Mouse (Mus musculus) cerebellum, adult 2 months (tissue): Measurements from ENCODE around the gene Cnr2. TPM values are rescaled to one million over a fixed set of nuclear protein-coding genes. Genes with fewer than 3 reads are reported as not detected.

Experiments
- DNase-seq, 2 experiments: peaks; one replicate each; pipeline ENCODE4 v3.0.0; 2021
- H3K27ac ChIP-seq: fragments of 200-500 bp; 2 replicates; pipeline ENCODE4 v1.5.1; 2012; ENCODE audit warnings: low read length, control low read depth, inconsistent platforms; ENCODE audit not compliant: insufficient read depth
- H3K27me3 ChIP-seq: fragments of 200-500 bp; 2 replicates; pipeline ENCODE4 v1.6.1; 2012; ENCODE audit warnings: inconsistent platforms, mild to moderate bottlenecking, low read length, moderate library complexity; ENCODE audit not compliant: control insufficient read depth, insufficient read depth
- H3K4me1 ChIP-seq: fragments of 200-500 bp; 2 replicates; pipeline ENCODE4 v1.6.1; 2011; ENCODE audit warnings: low read length; ENCODE audit not compliant: control insufficient read depth, insufficient read depth
- H3K4me3 ChIP-seq: fragments of 200-500 bp; replicated peaks from 2 replicates; pipeline ENCODE3; 2011; ENCODE audit warnings: mild to moderate bottlenecking, low read depth, low read length, control low read depth; ENCODE audit not compliant: insufficient read depth
- CTCF ChIP-seq: fragments of 200-500 bp; IDR thresholded peaks from 2 replicates; pipeline ENCODE4 v1.5.1; 2011; ENCODE audit warnings: low read depth, mild to moderate bottlenecking, control low read depth, low read length, moderate library complexity, borderline replicate concordance; ENCODE audit not compliant: insufficient read depth
- POLR2A ChIP-seq: fragments of 200-500 bp; IDR thresholded peaks from 2 replicates; pipeline ENCODE4 v1.6.1; 2011; ENCODE audit warnings: low read length, control low read depth, borderline replicate concordance; ENCODE audit not compliant: insufficient read depth
- WGBS: fragments of 180-500 bp; shearing (Covaris S2); methylation state at CpG from one replicate; pipeline ENCODE4 v1.1.7; 2018; 5-methylcytosine and 5-hydroxymethylcytosine counted together
- polyA plus RNA-seq: library from polyadenylated mRNA; depleted of rRNA; stranded (reverse); fragments of >200 nt; gene quantifications from 2 replicates; pipeline ENCODE4 v1.2.3, GENCODE M21; 2012

Gene Cnr2
- polyA plus RNA-seq, 1 experiment: 0.05 TPM

DNA sequence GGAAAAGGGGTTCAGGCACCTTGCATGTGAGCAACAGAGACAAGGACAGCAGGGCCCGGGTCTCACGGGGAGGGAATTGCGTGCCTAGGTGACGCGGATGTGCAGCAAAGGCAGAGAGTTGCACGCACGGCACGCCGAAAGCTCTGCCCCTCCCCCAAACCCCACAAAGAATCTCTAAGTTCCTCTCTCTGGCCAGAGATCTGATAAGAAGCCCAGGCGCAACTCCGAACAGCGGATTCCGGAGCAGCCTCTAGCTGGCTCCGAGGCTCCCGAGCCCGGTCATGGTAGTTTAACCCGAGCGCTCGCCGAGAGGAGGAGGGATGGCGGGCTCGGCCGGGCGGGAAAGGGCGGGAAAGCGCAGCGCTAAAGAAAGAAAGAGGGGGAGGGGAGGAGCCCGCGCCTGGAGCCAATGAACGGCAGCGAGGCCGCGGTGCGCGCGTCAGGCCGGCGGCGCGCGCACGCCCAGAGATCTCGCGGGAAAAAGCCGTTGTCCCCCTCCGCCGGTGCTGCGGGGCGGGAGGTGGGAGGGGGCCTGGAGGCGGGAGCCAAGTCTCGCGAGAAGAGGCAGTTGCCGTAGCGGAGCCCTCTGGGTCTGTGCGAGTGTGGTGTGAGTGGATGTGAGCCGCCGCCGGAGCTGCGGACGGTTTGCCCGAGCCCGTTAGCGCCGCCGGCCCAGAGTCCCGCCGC is 39.5 kb upstream of the Cnr2 start, which contains the start of gene Srsf10:
Gene Srsf10, plus strand, starts transcription at position 212 of the 687 bp plus-strand sequence.
- no peaks in the 10 kb centered on the region for H3K27me3 ChIP-seq
- WGBS: under 1% methylated on average over 67 of the region's 67 CpGs
- peak within 1 kb of the TSS; percentile 92 for H3K4me3 ChIP-seq
- H3K4me1 ChIP-seq: peaks cover 3% of the 10 kb centered on the region
- TF ChIP-seq CTCF (no peak), POLR2A (peak; percentile 67)
- peak; percentile 95 to 97 for DNase-seq
- H3K27ac ChIP-seq: peak within 1 kb of the TSS; percentile 90

DNA sequence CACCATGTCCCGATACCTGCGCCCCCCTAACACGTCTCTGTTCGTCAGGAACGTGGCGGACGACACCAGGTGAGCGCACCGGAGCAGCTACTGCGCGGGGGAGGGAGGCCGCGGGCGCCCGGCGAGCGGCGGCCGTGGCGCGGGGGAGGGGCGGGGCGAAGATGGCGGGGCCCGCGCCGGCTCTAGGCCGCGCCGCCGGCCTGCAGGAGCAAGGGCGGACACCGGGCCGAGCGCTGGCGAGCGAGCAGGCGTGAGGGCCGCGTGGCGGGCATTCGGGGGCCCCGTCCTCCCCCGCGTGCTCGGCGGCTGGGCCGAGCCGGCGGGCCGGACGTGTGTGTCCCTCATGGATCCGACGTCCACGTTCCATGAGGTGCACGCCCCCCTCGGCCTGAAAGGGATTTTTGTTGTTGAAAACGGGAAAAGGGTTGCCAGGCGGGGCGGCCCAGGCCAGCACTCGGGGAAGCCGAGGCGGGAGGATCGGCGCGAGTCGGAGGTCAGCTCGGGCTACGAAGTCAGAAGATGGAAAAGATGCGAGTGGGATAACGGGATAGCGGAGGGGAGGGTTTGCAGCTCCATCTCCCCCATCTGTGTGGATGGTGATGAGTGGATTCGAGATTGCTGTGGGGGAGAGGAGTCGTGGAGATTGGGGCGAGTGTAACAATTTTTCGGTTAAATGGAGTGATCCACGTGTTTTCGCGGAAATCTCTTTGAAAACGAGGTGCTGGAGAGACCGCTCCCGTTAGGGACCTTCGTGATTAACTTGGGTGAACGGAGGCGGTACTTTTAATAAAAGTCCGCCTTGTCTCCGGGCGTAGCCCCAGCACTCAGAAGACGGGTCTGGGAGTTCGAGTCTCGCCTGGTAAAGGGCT is 38.7 kb upstream of the Cnr2 start:
- H3K27me3 ChIP-seq: no peaks in the 10 kb centered on the region
- peak overlapping the region; percentile 90 for H3K27ac ChIP-seq
- no peak for TF ChIP-seq CTCF
- no peak for TF ChIP-seq POLR2A
- under 1% methylated on average over 89 of the region's 91 CpGs for WGBS
- H3K4me3 ChIP-seq: peak overlapping the region; percentile 92
- peaks cover 3% of the 10 kb centered on the region; the same call in 1 of the 2 replicates for H3K4me1 ChIP-seq
- DNase-seq: peak; percentile 58 to 65

GRCm38 (mm10) chr4:135857597-135858186 is 37.5 kb upstream of the Cnr2 start:
- peaks cover 3% of the 10 kb centered on the region; the same call in 1 of the 2 replicates for H3K4me1 ChIP-seq
- WGBS: 3% methylated on average over 6 of the region's 7 CpGs
- H3K4me3 ChIP-seq: peak overlapping the region; percentile 92
- no peak overlapping the region for H3K27ac ChIP-seq
- no peaks in the 10 kb centered on the region for H3K27me3 ChIP-seq
- DNase-seq: no peak
- TF ChIP-seq POLR2A (no peak), CTCF (no peak)

DNA sequence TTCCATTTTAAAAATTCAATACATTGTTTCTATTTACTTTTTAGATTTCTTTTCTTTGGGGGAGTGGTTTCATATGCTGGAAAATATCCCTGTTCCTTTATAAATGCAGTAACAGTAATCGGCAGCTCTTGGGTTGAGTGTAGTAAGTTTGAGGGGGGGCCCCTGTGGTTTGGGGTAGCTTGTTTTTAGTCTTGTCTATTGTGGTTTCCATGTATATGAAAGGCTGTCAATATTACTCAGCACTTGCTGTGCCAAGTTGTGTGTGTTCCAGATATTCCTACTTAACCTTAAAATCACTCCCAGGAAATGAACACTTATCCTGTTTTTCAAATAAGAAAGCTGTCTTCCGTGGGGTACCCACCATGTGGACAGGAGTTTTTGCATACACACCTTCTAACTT is 26.2 kb upstream of the Cnr2 start:
- H3K27me3 ChIP-seq: no peaks in the 10 kb centered on the region
- H3K27ac ChIP-seq: no peak overlapping the region
- TF ChIP-seq POLR2A: no peak
- no peak for TF ChIP-seq CTCF
- H3K4me1 ChIP-seq: no peaks in the 10 kb centered on the region; the same call in 1 of the 2 replicates
- 28% methylated on average over 2 of the region's 2 CpGs for WGBS
- no peak overlapping the region for H3K4me3 ChIP-seq
- no peak for DNase-seq

DNA sequence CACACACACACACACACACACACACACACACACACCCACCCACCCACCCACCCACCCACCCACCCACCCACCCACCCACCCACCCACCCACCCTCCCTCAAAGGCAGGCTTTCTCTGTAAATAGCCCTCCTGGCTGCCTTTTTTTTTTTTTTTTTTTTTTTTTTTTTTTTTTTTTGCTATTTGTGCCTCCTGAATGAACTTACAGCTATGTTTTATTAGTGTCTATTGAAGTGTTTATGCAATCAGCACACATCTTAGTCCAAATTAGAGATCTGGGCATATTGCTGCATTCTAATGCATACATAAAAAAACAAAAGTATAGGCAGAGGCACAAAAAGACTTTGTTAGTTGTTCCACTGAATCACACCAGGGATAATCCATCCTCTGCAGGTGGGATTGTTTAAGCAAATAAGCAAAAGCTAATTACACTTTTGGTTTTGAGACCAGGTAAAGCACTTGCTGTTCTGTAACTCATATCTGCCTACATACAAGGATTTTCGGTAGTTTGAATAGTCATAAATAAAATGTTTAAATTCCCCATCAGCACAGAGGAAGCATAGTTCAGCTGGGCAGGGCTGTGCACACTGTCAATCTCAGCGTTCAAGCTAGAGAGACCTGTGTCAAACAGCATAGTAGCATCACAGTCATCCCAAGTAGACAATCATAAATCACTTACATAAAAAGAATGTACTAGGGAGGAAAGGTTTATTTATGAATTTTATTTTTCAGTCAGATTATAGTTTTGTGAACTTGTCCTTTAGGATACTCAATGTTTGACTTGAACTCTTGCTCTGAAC is 24.8 kb upstream of the Cnr2 start:
- Histone ChIP-seq H3K4me3 (no peak overlapping the region), H3K27me3 (no peaks in the 10 kb centered on the region), H3K4me1 (no peaks in the 10 kb centered on the region; the same call in 1 of the 2 replicates), H3K27ac (no peak overlapping the region)
- 23% methylated on average over 2 of the region's 2 CpGs for WGBS
- TF ChIP-seq CTCF (no peak), POLR2A (no peak)
- DNase-seq: no peak

- TF ChIP-seq CTCF (no peak), POLR2A (no peak)
- DNase-seq: no peak
- WGBS: 17% methylated on average over 3 of the region's 3 CpGs
- H3K4me1 ChIP-seq: peaks cover 4% of the 10 kb centered on the region; the same call in 1 of the 2 replicates
- H3K27me3 ChIP-seq: no peaks in the 10 kb centered on the region
- H3K4me3 ChIP-seq: peak overlapping the region; percentile 24
- no peak overlapping the region for H3K27ac ChIP-seq
Measured at GRCm38 (mm10) chr4:135872015-135872414, 23.2 kb upstream of the Cnr2 start.

DNA sequence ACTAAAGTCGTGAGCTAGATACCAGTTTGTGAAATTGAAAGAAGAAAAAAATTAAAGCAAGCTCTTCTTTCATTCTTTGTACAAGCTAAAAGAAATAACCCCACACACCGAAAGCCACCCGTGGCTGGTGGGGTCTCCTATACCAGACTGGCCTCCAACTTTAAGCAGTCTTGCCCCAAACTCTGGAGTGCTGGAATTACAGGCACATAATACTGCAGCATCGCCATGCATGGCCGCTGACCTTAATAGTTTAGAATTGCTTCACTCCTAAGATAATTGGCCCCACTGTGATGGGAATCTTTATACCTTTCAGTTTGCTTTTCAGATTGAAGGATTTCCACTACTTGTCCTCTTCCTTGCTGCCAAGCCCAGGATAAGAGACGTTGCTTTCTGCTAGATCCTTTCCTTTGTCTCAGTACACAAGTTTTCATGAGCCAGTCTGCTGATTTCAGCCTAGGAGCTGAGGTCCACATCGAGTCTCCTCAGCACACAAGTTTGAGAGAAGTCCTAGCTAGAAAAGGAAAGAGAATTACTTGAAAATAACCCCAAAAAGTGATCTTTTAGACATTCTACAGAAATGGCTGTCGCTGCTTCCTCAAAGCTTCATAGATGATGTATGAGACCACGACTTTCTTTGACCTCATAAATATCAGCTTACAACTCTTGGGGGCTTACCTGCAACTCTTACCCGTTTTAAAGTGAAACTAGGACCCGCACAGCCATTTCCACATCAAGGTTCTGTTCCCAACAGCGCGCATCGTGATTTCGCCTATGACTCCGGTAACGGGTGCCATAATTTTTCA is 22.4 kb upstream of the Cnr2 start:
- no peak for TF ChIP-seq CTCF
- TF ChIP-seq POLR2A: no peak
- 2% methylated on average over 17 of the region's 17 CpGs for WGBS
- no peak for DNase-seq
- H3K4me1 ChIP-seq: peaks cover 4% of the 10 kb centered on the region; the same call in 1 of the 2 replicates
- H3K27me3 ChIP-seq: no peaks in the 10 kb centered on the region
- peak overlapping the region; percentile 66 for H3K4me3 ChIP-seq
- peak overlapping the region; percentile 95 for H3K27ac ChIP-seq
